In genomic region chr4:100700002-100700401, GRCm38 (mm10) we compare ENCODE assay signal across 26 mouse cellular contexts.
DNase-seq lines count a peak whose midpoint lies in the region; ATAC-seq and TF ChIP-seq lines count a peak whose summit lies in the region.
"Had no signal": no experiment of that assay in that cellular context is flagged by ENCODE, and none has a peak within 500 bp of the region (broad histone marks: within the 10 kb centered on the region; RNA-seq: fewer than 3 reads in every experiment).

No protein-coding gene starts in this region.

- H3K36me3 ChIP-seq in midbrain, embryonic 14.5 days (ENCODE audit: control insufficient read depth, insufficient read depth, low read length), result no peaks in the 10 kb centered on the region
- no peaks in the 10 kb centered on the region for H3K36me3 ChIP-seq in midbrain, embryonic 10.5 days
- no peaks in the 10 kb centered on the region for H3K36me3 ChIP-seq in embryonic facial prominence, embryonic 14.5 days (ENCODE audit: control insufficient read depth, insufficient read depth, low read length)
- no peaks in the 10 kb centered on the region for H3K36me3 ChIP-seq in midbrain, postnatal 0 days (ENCODE audit: insufficient read depth, low read length)
- H3K36me3 ChIP-seq: embryonic facial prominence, embryonic 15.5 days; forebrain, embryonic 12.5 days; forebrain, embryonic 15.5 days; heart, embryonic 12.5 days; heart, embryonic 15.5 days; hindbrain, embryonic 10.5 days; hindbrain, embryonic 15.5 days had no signal

- TF ChIP-seq CTCF in midbrain, postnatal 0 days (IDR thresholded peaks at IDR 0.05), result no peak

- H3K4me3 ChIP-seq in midbrain, embryonic 14.5 days (replicated peaks; ENCODE audit: low read depth, low read length), result no peak overlapping the region
- no peak overlapping the region for H3K4me3 ChIP-seq in midbrain, embryonic 10.5 days
- H3K4me3 ChIP-seq in embryonic facial prominence, embryonic 14.5 days (ENCODE audit: low read depth, low read length), result no peak overlapping the region
- no peak overlapping the region for H3K4me3 ChIP-seq in midbrain, postnatal 0 days (ENCODE audit: low read depth, low read length)
- H3K4me3 ChIP-seq: embryonic facial prominence, embryonic 15.5 days; forebrain, embryonic 12.5 days; forebrain, embryonic 15.5 days; heart, embryonic 12.5 days; heart, embryonic 15.5 days; hindbrain, embryonic 10.5 days; hindbrain, embryonic 15.5 days had no signal

- no peaks in the 10 kb centered on the region for H3K4me1 ChIP-seq in midbrain, embryonic 14.5 days (ENCODE audit: control insufficient read depth, insufficient read depth, low read length)
- H3K4me1 ChIP-seq in midbrain, embryonic 10.5 days, result no peaks in the 10 kb centered on the region
- H3K4me1 ChIP-seq in embryonic facial prominence, embryonic 14.5 days (ENCODE audit: control insufficient read depth, insufficient read depth, low read length), result peaks cover 5% of the 10 kb centered on the region; the same call in 1 of the 2 replicates
- H3K4me1 ChIP-seq in midbrain, postnatal 0 days (ENCODE audit: insufficient read depth, low read length), result no peaks in the 10 kb centered on the region
- H3K4me1 ChIP-seq: forebrain, embryonic 12.5 days; forebrain, embryonic 15.5 days; heart, embryonic 12.5 days; heart, embryonic 15.5 days; hindbrain, embryonic 10.5 days had no signal

- no peak for DNase-seq in frontal cortex, postnatal 25 days (ENCODE audit: low spot score in 2 of 2)
- no peak for DNase-seq in midbrain, embryonic 14.5 days
- DNase-seq in midbrain, embryonic 10.5 days (ENCODE audit: low spot score), result no peak
- DNase-seq in embryonic facial prominence, embryonic 14.5 days (ENCODE audit: low spot score), result no peak
- no peak for DNase-seq in midbrain, postnatal 0 days (ENCODE audit: low spot score)
- DNase-seq: adrenal gland, adult 2 months; adrenal gland, postnatal 14 days; cerebellum, adult 11 months; cerebellum, adult 2 months; cerebellum, adult 9-11 months; cerebellum, postnatal 25 days; gastrocnemius, postnatal 25 days; heart, adult 18-20 months; heart, postnatal 10 days; heart, postnatal 36 days had no signal

- H3K27ac ChIP-seq in midbrain, embryonic 14.5 days (replicated peaks; ENCODE audit: low read depth, low read length), result peak overlapping the region; percentile 37
- no peak overlapping the region for H3K27ac ChIP-seq in midbrain, embryonic 10.5 days (replicated peaks)
- no peak overlapping the region; the same call in 1 of the 2 replicates for H3K27ac ChIP-seq in embryonic facial prominence, embryonic 14.5 days (replicated peaks; ENCODE audit: low read depth, low read length)
- H3K27ac ChIP-seq in midbrain, postnatal 0 days (ENCODE audit: low read depth, low read length), result peak overlapping the region; percentile 75
- H3K27ac ChIP-seq: embryonic facial prominence, embryonic 15.5 days; forebrain, embryonic 12.5 days; forebrain, embryonic 15.5 days; heart, embryonic 15.5 days; hindbrain, embryonic 10.5 days; hindbrain, embryonic 15.5 days had no signal

- H3K4me2 ChIP-seq in midbrain, embryonic 14.5 days (ENCODE audit: low read length), result no peak overlapping the region
- no peak overlapping the region for H3K4me2 ChIP-seq in embryonic facial prominence, embryonic 14.5 days (ENCODE audit: low read depth, low read length)
- 0 out of 2 replicates have a peak overlapping the region, but pooled peaks have one; percentile 12 for H3K4me2 ChIP-seq in midbrain, postnatal 0 days (ENCODE audit: low read depth, low read length, poor library complexity, severe bottlenecking)
- H3K4me2 ChIP-seq: embryonic facial prominence, embryonic 15.5 days; forebrain, embryonic 12.5 days; forebrain, embryonic 15.5 days; heart, embryonic 12.5 days; heart, embryonic 15.5 days; hindbrain, embryonic 15.5 days had no signal

- ATAC-seq in frontal cortex, adult (ENCODE audit: low TSS enrichment), result 0 out of 2 replicates have a peak, but pooled peaks have one; percentile 9
- ATAC-seq in midbrain, embryonic 14.5 days (ENCODE audit: low FRiP score, low TSS enrichment), result no peak
- 0 out of 2 replicates have a peak, but pooled peaks have one; percentile 33 for ATAC-seq in embryonic facial prominence, embryonic 14.5 days (ENCODE audit: low read depth)
- peak; percentile 62 for ATAC-seq in midbrain, postnatal 0 days (ENCODE audit: low FRiP score)
- ATAC-seq: CD4-positive, CD25-positive, alpha-beta regulatory T cell, adult 4 months; forebrain, embryonic 15.5 days; inflammation-experienced regulatory T-cells, adult 6 months; intestine, embryonic 16.5 days had no signal

- H3K9ac ChIP-seq in midbrain, embryonic 14.5 days (replicated peaks; ENCODE audit: low read length), result no peak overlapping the region
- H3K9ac ChIP-seq in embryonic facial prominence, embryonic 14.5 days (ENCODE audit: low read depth, low read length), result no peak overlapping the region
- H3K9ac ChIP-seq in midbrain, postnatal 0 days (replicated peaks; ENCODE audit: low read length, poor library complexity, severe bottlenecking), result no peak overlapping the region
- H3K9ac ChIP-seq: embryonic facial prominence, embryonic 15.5 days; forebrain, embryonic 12.5 days; forebrain, embryonic 15.5 days; heart, embryonic 12.5 days; heart, embryonic 15.5 days; hindbrain, embryonic 15.5 days had no signal

- 83% methylated on average over 5 of the region's 5 CpGs for WGBS in midbrain, embryonic 14.5 days
- WGBS in midbrain, embryonic 10.5 days, result 83% methylated on average over 5 of the region's 5 CpGs
- WGBS in embryonic facial prominence, embryonic 14.5 days, result 43% methylated on average over 5 of the region's 5 CpGs
- 65% methylated on average over 5 of the region's 5 CpGs for WGBS in midbrain, postnatal 0 days

- no peaks in the 10 kb centered on the region for H3K9me3 ChIP-seq in midbrain, embryonic 14.5 days (ENCODE audit: control insufficient read depth, low read length)
- H3K9me3 ChIP-seq in midbrain, embryonic 10.5 days (replicated peaks), result no peaks in the 10 kb centered on the region
- no peaks in the 10 kb centered on the region for H3K9me3 ChIP-seq in embryonic facial prominence, embryonic 14.5 days (ENCODE audit: control insufficient read depth, low read length)
- H3K9me3 ChIP-seq in midbrain, postnatal 0 days (ENCODE audit: low read length), result 0 out of 2 replicates have a peak, but pooled peaks cover 3% of the 10 kb centered on the region
- H3K9me3 ChIP-seq: embryonic facial prominence, embryonic 15.5 days; forebrain, embryonic 12.5 days; forebrain, embryonic 15.5 days; heart, embryonic 12.5 days; heart, embryonic 15.5 days; hindbrain, embryonic 10.5 days; hindbrain, embryonic 15.5 days had no signal

- H3K27me3 ChIP-seq in midbrain, embryonic 14.5 days (ENCODE audit: control insufficient read depth, insufficient read depth, low read length), result no peaks in the 10 kb centered on the region
- no peaks in the 10 kb centered on the region for H3K27me3 ChIP-seq in midbrain, embryonic 10.5 days (ENCODE audit: low read depth, poor library complexity, severe bottlenecking)
- no peaks in the 10 kb centered on the region for H3K27me3 ChIP-seq in embryonic facial prominence, embryonic 14.5 days (replicated peaks; ENCODE audit: control insufficient read depth, insufficient read depth, low read length)
- no peaks in the 10 kb centered on the region for H3K27me3 ChIP-seq in midbrain, postnatal 0 days (ENCODE audit: insufficient read depth, low read length)
- H3K27me3 ChIP-seq: embryonic facial prominence, embryonic 15.5 days; forebrain, embryonic 12.5 days; forebrain, embryonic 15.5 days; heart, embryonic 12.5 days; heart, embryonic 15.5 days; hindbrain, embryonic 15.5 days had no signal

Comparison
In these comparisons a context has a peak if more than half of its experiments do, and no peak if none do; other contexts are left out.
1. H3K27ac ChIP-seq: peak in midbrain, embryonic 14.5 days (single experiment) and midbrain, postnatal 0 days (single experiment); none in midbrain, embryonic 10.5 days (single experiment) and embryonic facial prominence, embryonic 14.5 days (single experiment).